ENCODE assay signal across 7 mouse cellular contexts in the genomic region with DNA sequence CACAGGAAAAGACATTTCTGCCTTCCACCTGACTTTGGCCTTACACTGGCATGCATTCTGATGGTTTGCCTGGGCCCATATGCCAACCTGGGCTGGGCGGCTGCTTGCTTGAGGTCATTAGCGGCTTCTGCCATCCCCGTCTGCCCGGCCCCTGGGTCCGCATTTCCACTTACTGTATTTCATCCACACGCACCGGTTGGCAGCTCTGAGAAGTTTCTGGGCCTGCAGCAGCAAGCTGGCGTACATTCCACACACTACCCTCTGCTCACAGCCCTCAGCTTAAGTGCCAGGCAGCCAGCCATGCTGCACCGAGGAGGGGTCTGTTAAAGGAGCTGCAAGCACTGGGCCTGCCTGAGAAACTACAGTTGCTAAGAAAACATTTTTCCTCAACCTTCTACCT. TPM values are rescaled to one million over a fixed set of nuclear protein-coding genes. Genes with fewer than 3 reads are reported as not detected.
DNase-seq lines count a peak whose midpoint lies in the region; ATAC-seq and TF ChIP-seq lines count a peak whose summit lies in the region.

No protein-coding gene starts in this region.

- no peak overlapping the region for H3K4me2 ChIP-seq in liver, embryonic 11.5 days

- H3K9ac ChIP-seq in ES-E14 (ENCODE audit: insufficient read depth, low read depth, low read length, poor library complexity, severe bottlenecking): peak overlapping the region; percentile 76
- no peak overlapping the region for H3K9ac ChIP-seq in liver, embryonic 11.5 days (ENCODE audit: low read depth, low read length)

- no peak for ATAC-seq in liver, embryonic 11.5 days (replicated peaks; ENCODE audit: low FRiP score)

- in situ Hi-C loops in ES-E14 (cut with MboI; ENCODE audit: low sequenced_read_pairs in 2 of 2, unreplicated experiment in 2 of 2): no loop called here

- 92% methylated on average over 9 of the region's 9 CpGs for WGBS in liver, embryonic 11.5 days

- no peaks in the 10 kb centered on the region for H3K9me3 ChIP-seq in ES-E14 (ENCODE audit: control insufficient read depth, insufficient read depth, low read depth, low read length)
- no peaks in the 10 kb centered on the region for H3K9me3 ChIP-seq in liver, embryonic 11.5 days (ENCODE audit: control insufficient read depth, low read length)

- H3K4me1 ChIP-seq in ES-E14 (ENCODE audit: control insufficient read depth in 2 of 2, insufficient read depth in 2 of 2, low read length in 2 of 2, poor library complexity in 1 of 2): peaks cover 9 to 10% of the 10 kb centered on the region in 2 experiments; a peak in 3 of 4 replicates
- H3K4me1 ChIP-seq in liver, embryonic 11.5 days (replicated peaks; ENCODE audit: control insufficient read depth, insufficient read depth, low read length): no peaks in the 10 kb centered on the region

- H3K27me3 ChIP-seq in liver, embryonic 11.5 days (replicated peaks; ENCODE audit: control insufficient read depth, insufficient read depth, low read length): no peaks in the 10 kb centered on the region

- H3K36me3 ChIP-seq in ES-E14 (ENCODE audit: control insufficient read depth, insufficient read depth, low read length, poor library complexity, severe bottlenecking): no peaks in the 10 kb centered on the region
- H3K36me3 ChIP-seq in liver, embryonic 11.5 days (ENCODE audit: control insufficient read depth, insufficient read depth, low read length): no peaks in the 10 kb centered on the region

- peak; percentile 32 for DNase-seq in kidney, adult 11 months
- no peak for DNase-seq in kidney, adult 9 months
- no peak for DNase-seq in ES-E14 (ENCODE audit: low read depth, low spot score)
- DNase-seq in cerebellum, adult 11-12 months: peak; percentile 45
- peak; percentile 8 to 43 for DNase-seq in heart, postnatal 14 days
- no peak for DNase-seq in thymus, postnatal 25 days
- DNase-seq in liver, embryonic 11.5 days (ENCODE audit: low spot score): no peak

- peak overlapping the region; percentile 33; the same call in 1 of the 2 replicates for H3K27ac ChIP-seq in ES-E14 (ENCODE audit: insufficient read depth, low read depth, low read length, poor library complexity, severe bottlenecking)
- H3K27ac ChIP-seq in liver, embryonic 11.5 days (ENCODE audit: low read depth, low read length): no peak overlapping the region

- H3K4me3 ChIP-seq in ES-E14 (ENCODE audit: insufficient read depth in 1 of 2, low read depth in 1 of 2, low read length in 2 of 2, poor library complexity in 1 of 2, severe bottlenecking in 1 of 2): peak overlapping the region; percentile 41; a peak in 3 of 4 replicates
- H3K4me3 ChIP-seq in liver, embryonic 11.5 days (ENCODE audit: low read depth, low read length): no peak overlapping the region

- intact Hi-C loops in heart, postnatal 14 days (cut with DNase I): no loop called here

TF ChIP-seq in ES-E14, 5 proteins besides CTCF, POLR2A, EP300 and RAD21:
- no peak for TF ChIP-seq CHD2 (IDR thresholded peaks at IDR 0.05; ENCODE audit: low read depth, low read length)
- TF ChIP-seq ZNF384 (IDR thresholded peaks at IDR 0.05; ENCODE audit: low read depth, low read length): no peak
- TF ChIP-seq ZC3H11A (IDR thresholded peaks at IDR 0.05; ENCODE audit: borderline replicate concordance, low read depth, low read length): no peak

RNA-seq across cellular contexts. Expression of gene Arhgef11, which starts 13.5 kb away (rescaled TPM):
- total RNA-seq in ES-E14 (2012; rRNA removed): 14.1 and 14.2 TPM in 2 replicates
- total RNA-seq in heart, postnatal 14 days (2021): 10 to 100 TPM; 20.7 to 22.7 TPM
- 6.3 and 7.6 TPM in 2 replicates for polyA plus RNA-seq in liver, embryonic 11.5 days (2014; fragmentation: Nextera tagmentation; extraction: Ambion mirVana)

Comparison
In these comparisons a context has a peak if more than half of its experiments do, and no peak if none do; other contexts are left out.
1. DNase-seq: peak in kidney, adult 11 months (single experiment), cerebellum, adult 11-12 months (single experiment) and heart, postnatal 14 days (2 of 2); none in kidney, adult 9 months (single experiment), ES-E14 (single experiment), thymus, postnatal 25 days (single experiment) and liver, embryonic 11.5 days (single experiment).